Mouse (Mus musculus): ENCODE results near the gene Bhlhb9.
"Not testable (repeated sequence)": the region's sequence is repeated elsewhere in the genome, so short reads cannot be mapped to it uniquely, and the experiment has no call there.

The Bhlhb9 gene

DNA sequence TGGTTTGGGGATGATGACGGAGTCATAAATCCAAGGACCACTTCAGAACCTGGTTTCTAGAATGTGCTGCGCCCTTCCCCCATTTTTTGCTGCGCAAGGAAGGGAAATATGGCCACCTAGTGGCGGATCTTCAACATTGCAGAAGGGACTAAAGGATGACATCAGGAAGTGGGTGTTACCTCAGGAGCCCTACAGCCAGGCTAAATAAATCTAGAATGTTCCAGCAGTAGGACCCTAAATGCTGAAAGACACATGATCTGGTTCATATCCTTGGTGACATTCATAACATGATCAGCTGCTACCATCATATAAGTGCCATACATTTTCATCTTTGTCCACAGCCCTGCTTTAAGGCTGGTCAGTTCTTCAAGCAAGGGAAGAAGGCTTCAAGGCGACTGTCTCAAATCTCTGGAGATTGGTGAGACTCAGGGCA is at the start of gene Bhlhb9:
Gene Bhlhb9, plus strand, starts transcription at position 383 of the 433 bp plus-strand sequence.
- in situ Hi-C loops (cut with MboI; ENCODE audit: low pct_unique_long_range_greater_than_20kb in 1 of 2, low sequenced_read_pairs in 2 of 2, unreplicated experiment in 1 of 2) = not testable (repeated sequence)

DNA sequence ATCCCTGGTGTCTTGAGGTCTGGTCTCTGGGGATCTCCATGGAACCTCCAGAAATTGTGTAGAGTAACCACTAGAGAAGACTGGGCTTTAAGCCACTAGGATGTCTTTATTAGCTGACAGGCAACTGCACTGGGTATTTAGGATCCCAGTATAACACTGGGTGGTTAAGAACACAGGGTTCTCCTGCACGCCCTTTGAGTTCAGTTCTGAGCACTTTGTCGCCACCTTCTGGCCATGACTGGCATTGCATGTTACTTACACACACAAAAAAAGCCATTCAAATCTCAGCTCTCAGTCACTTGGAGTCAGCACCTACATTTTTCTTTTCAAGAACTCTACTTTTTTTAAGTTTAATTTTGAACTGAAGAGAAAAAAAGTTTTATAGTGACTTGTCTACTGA is 44.6 kb upstream of the Bhlhb9 start:
- in situ Hi-C loops (cut with MboI; ENCODE audit: low pct_unique_long_range_greater_than_20kb in 1 of 2, low sequenced_read_pairs in 2 of 2, unreplicated experiment in 1 of 2) = no loop called here

DNA sequence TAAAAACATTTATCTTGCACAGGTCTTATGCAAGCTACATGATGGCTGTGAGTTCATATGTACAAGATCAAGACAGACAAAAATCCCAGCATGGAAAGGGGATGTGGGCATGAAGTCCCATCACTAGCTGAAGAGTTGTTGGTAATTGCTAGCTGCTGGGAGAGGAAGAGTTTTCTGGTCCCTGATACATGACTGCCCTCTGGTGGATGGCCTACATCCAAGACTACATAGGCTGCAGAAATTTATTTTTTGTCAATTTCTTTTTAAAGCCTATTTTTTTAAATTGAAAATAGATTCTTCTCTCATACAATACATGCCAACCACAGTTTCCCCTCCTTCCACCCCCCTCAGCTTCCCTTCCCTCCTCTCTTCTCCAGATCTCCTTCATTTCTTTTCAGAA is 35.7 kb upstream of the Bhlhb9 start:
- in situ Hi-C loops (cut with MboI; ENCODE audit: low pct_unique_long_range_greater_than_20kb in 1 of 2, low sequenced_read_pairs in 2 of 2, unreplicated experiment in 1 of 2) = no loop called here

DNA sequence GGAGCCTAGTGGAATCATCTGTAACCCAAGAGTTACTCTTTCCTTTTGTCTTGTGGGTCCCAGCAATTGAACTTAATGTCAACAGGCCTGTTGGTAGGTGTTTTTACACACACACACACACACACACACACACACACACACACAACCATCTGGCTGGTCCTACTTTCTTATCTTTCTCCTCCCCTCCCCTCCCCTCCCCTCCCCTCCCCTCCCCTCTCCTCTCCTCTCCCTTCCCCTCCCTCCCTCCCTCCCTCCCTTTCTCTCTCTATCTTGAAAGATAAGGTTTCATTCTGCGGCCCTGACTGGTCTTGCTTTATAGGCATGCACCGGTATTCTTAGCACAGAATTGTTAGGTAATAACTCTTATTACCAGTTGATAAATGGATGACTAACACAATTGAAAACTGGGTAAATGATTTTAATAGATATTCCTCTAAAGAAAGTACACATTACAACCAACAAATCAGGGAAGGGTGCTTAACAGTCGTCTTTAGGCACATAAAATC is 29.3 kb upstream of the Bhlhb9 start:
- in situ Hi-C loops (cut with MboI; ENCODE audit: low pct_unique_long_range_greater_than_20kb in 1 of 2, low sequenced_read_pairs in 2 of 2, unreplicated experiment in 1 of 2) = no loop called here

DNA sequence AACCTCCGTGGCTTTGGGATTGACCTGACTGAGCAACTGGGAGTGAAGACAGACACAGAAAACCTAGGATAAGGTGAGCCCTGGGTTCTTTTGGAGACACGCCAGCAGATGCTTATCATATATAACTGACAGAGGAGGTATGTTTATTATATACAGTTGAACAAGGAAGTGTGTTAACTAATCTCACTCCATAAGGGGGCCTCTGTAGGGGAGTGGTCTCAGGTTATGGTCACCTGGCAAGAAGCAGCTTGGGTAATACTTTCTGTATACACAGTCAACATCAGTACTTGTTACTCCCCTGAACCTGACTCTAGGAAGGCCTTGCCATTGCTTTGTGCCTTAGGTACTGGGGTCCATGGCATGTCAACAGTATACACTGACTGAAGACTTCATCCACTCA is 28.8 kb upstream of the Bhlhb9 start:
- in situ Hi-C loops (cut with MboI; ENCODE audit: low pct_unique_long_range_greater_than_20kb in 1 of 2, low sequenced_read_pairs in 2 of 2, unreplicated experiment in 1 of 2) = no loop called here

DNA sequence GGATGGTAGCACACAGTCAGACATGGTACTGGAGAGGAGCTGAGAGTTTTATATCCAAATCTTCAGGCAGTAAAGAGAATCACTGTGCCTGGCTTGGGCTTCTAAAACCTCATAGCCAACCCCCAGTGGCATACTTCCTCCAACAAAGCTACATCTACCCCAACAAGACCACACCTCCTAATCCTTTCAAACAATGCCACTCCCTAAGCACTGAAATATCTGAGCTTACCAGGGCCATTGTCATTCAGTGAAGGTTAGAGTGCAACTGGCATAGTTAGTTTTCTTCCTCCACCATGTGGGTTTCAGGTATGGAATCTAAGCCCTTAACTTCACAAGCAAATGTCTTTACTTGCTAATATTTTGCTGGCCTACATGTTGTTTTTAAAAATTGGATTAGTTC is 5.9 kb upstream of the Bhlhb9 start:
- in situ Hi-C loops (cut with MboI; ENCODE audit: low pct_unique_long_range_greater_than_20kb in 1 of 2, low sequenced_read_pairs in 2 of 2, unreplicated experiment in 1 of 2) = no loop called here

DNA sequence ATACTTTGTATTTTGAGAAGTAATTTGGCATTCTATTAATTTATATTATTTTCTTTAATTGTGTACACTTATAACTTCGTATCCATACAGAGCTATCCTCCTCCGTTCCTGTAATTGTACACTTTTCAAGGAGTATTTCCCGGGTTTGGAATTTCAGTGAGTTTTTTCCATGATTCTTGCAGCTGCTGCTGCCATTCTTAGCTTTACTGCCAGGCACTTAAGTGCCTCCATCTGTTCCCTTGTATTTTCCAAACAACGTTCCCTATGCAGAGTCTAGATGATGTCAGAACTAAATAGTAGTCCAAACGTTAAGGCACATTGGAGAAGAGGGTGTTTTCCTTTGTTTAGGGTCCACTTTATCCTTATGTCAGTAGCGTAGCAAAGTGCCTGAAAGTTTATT is 5.1 kb upstream of the Bhlhb9 start:
- in situ Hi-C loops (cut with MboI; ENCODE audit: low pct_unique_long_range_greater_than_20kb in 1 of 2, low sequenced_read_pairs in 2 of 2, unreplicated experiment in 1 of 2) = no loop called here

DNA sequence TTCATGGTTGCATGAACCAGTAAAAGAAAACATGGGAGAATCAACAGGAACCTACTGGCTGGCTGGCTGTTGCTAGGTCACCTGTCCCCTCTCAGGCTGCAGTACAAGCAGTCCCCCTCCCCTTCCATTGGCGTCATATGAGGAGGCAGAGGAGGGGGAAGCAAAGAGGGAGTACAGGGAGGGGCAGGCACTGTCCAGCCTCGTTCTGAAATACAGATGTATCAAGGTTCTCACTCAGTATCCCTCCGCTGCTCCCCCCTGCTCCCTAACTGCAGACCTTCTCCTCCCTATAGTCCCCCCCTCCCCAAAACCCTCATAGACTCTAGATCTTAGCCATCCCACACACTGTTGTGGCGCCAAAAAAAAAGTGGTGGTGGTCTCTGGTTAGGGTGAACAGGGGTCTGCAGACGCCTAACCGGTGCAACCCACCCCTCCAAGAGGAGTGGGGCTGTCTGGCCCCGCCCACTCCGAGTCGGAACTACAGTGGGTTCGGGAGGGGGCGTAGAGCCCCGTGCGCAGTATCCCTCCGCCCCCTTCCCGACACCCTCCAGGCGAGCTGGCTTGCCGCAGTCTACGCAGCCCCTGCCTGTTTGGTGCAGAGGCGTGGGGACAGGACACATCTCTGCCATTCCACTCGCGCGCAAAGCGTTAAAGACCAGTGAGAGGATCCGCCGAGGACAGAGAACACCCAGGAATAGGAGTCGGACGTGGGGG is 1.6 kb upstream of the Bhlhb9 start:
- in situ Hi-C loops (cut with MboI; ENCODE audit: low pct_unique_long_range_greater_than_20kb in 1 of 2, low sequenced_read_pairs in 2 of 2, unreplicated experiment in 1 of 2) = not testable (repeated sequence)

DNA sequence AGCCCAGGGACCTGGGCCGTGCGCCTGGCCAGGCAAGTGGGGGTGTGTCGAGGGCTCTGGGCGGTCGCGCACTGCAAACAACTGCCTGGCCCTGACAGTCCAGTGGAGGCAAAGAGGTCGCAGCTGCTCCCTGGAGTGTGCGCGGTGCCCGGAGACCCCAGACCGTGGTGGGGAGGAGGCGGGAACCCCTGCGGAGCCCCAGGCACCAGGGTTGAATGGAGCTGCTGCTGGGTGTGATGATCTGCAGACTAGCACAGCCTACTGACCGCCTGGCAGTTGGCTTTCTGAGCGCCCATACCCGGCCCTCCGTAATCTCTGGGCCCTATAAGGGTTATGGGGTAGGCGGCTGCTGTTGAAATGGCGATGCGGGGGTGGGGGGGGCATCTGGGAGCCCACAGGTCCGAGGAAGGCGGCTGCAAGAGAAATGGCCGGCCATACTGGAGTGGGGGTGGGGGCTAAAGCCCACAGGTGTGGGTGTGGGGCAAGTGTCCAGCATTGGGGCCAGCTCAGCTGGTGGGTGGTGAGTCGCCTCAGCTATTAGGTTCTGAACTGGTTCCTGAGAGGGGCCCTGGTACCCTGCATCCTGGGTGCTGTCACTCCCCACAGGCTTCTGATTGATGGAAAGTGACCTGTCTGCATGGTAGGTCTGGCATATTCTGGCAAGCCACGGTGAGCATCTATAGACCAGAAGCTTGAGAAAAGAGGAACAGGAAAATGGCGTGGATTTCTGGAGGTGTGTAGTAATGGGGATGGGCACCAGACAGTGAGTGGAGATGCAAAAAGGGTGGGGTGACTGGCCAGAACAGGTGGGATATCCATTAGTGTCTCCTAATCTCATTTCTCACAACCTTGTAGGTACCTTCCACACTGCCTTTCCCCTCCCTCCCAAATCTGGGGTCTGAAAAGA is 836 bp upstream of the Bhlhb9 start:
- in situ Hi-C loops (cut with MboI; ENCODE audit: low pct_unique_long_range_greater_than_20kb in 1 of 2, low sequenced_read_pairs in 2 of 2, unreplicated experiment in 1 of 2) = not testable (repeated sequence)

DNA sequence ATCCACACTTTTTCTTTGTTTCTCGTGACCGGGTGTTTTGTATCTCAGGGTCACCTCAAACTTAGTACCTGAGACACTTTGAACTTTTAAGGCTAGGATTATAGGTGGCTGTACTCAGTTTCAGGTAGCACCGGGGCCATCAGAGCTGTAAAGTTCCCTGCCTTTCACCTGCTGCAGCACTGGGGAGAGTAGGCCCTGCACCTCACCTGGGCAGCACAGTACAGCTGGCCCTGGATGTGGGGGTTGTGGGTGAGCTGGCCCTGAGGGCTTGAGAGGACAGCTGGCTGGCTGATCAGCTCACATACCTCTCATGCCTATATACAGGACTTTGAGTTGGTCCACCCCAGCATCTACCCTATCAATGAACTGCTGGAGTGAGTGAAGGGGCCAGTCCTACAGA is 6.8 kb downstream of the Bhlhb9 start:
- in situ Hi-C loops (cut with MboI; ENCODE audit: low pct_unique_long_range_greater_than_20kb in 1 of 2, low sequenced_read_pairs in 2 of 2, unreplicated experiment in 1 of 2) = loop anchor here in 1 of 2 experiments (10.0 kb wide), 1 partner anchor 171 kb away; no protein-coding TSS in a partner anchor

DNA sequence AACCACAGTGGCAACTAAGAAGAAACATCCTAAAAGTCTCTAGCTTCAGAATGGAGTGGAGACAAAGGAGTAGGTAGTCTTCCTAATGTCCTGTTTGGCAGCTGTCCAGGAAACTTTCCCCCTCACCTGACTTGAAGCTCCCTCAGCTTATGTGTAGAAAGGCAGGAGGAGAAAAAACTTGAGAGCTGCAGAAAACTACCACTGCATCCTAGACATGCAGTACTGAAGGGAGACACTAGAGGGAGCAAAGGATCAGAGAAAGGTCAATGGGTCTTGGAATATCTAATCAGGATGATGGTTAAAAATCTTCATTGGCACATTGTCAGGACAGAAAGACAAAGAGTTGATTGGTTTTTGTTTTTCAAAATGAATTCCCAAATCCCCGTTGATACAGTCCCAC is 8.4 kb downstream of the Bhlhb9 start:
- in situ Hi-C loops (cut with MboI; ENCODE audit: low pct_unique_long_range_greater_than_20kb in 1 of 2, low sequenced_read_pairs in 2 of 2, unreplicated experiment in 1 of 2) = loop anchor here (5.0 to 10.0 kb wide), 2 partner anchors 167 to 169 kb away; no protein-coding TSS in a partner anchor

DNA sequence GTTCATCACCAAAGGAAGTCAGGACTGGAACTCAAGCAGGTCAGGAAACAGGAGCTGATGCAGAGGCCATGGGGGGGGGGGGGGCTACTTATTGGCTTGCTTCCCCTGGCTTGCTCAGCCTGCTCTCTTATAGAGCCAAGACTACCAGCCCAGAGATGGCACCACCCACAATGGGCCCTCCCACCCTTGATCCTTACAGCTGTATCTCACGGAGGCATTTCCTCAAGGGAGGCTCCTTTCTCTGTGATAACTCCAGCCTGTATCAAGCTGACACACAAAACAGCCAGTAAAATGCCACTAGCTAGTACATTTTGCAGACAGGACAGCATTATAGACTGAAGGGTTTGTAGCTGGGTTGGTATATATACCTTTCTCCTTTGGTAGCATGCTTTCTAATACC is 38.5 kb downstream of the Bhlhb9 start:
- in situ Hi-C loops (cut with MboI; ENCODE audit: low pct_unique_long_range_greater_than_20kb in 1 of 2, low sequenced_read_pairs in 2 of 2, unreplicated experiment in 1 of 2) = not testable (repeated sequence)

DNA sequence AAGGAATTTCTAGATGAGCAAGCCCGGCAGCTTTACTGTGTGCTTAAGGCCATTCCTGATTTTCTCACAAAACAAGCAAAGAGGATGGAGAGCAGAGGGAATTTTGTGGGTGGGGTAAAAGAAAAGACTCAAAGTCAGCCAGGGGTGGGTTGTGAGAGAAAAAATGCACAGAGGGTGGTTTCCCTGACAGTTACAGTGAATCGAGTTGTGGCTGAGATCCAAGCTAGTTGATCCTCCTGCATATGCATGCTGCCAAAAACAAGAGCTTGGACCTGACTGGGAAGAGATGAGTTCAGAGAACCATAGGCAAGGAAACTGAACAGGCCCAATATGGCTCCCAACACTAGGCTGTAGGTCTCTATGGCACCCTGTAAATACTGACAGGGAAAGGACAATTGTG is 40.5 kb downstream of the Bhlhb9 start:
- in situ Hi-C loops (cut with MboI; ENCODE audit: low pct_unique_long_range_greater_than_20kb in 1 of 2, low sequenced_read_pairs in 2 of 2, unreplicated experiment in 1 of 2) = no loop called here

DNA sequence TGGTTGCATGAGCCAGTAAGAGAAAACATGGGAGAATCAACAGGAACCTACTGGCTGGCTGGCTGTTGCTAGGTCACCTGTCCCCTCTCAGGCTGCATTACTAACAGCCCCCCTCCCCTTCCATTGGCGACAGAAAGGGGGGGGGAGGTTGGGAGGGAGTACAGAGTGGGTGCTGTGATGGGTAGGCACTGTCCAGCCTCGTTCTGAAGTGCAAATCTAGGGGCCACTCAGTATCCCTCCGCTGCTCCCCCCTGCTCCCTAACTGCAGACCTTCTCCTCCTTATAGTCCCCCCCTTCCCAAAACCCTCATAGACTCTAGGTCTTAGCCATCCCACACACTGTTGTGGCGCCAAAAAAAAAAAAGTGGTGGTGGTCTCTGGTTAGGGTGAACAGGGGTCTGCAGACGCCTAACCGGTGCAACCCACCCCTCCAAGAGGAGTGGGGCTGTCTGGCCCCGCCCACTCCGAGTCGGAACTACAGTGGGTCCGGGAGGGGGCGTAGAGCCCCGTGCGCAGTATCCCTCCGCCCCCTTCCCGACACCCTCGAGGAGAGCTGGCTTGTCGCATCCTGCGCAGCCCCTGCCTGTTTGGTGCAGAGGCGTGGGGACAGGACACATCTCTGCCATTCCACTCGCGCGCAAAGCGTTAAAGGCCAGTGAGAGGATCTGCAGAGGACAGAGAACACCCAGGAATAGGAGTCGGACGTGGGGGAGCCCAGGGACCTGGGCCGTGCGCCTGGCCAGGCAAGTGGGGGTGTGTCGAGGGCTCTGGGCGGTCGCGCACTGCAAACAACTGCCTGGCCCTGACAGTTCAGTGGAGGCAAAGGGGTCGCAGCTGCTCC is 41.3 kb downstream of the Bhlhb9 start, which contains the start of gene Gprasp2:
Gene Gprasp2, plus strand, starts transcription at position 514 of the 840 bp plus-strand sequence.
- in situ Hi-C loops (cut with MboI; ENCODE audit: low pct_unique_long_range_greater_than_20kb in 1 of 2, low sequenced_read_pairs in 2 of 2, unreplicated experiment in 1 of 2) = not testable (repeated sequence)

DNA sequence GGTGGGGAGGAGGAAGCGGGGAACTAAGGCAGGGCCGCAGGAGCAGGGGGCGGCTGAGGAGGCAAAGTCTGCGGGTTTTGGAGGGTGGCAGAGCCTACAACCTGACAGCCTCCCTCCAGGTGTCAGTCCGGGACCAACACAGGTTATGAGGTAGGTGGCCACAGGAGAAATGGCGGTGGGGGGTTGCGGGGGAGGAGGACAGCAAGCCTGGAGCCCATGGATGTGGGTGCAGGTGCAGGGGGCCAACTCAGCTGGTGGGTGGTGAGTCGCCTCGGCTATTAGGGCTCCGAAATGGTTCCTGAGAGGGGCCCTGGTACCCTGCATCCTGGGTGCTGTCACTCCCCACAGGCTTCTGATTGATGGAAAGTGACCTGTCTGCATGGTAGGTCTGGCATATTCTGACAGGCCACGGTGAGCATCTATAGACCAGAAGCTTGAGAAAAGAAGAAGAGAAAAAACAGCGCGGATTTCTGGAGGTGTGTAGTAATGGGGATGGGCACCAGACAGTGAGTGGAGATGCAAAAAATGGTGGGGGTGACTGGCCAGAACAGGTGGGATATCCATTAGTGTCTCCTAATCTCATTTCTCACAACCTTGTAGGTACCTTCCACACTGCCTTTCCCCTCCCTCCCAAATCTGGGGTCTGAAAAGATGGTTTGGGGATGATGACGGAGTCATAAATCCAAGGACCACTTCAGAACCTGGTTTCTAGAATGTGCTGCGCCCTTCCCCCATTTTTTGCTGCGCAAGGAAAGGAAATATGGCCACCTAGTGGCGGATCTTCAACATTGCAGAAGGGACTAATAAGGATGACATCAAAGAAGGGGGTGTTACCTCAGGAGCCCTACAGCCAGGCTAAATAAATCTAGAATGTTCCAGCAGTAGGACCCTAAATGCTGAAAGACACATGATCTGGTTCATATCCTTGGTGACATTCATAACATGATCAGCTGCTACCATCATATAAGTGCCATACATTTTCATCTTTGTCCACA is 42.3 kb downstream of the Bhlhb9 start:
- in situ Hi-C loops (cut with MboI; ENCODE audit: low pct_unique_long_range_greater_than_20kb in 1 of 2, low sequenced_read_pairs in 2 of 2, unreplicated experiment in 1 of 2) = not testable (repeated sequence)

DNA sequence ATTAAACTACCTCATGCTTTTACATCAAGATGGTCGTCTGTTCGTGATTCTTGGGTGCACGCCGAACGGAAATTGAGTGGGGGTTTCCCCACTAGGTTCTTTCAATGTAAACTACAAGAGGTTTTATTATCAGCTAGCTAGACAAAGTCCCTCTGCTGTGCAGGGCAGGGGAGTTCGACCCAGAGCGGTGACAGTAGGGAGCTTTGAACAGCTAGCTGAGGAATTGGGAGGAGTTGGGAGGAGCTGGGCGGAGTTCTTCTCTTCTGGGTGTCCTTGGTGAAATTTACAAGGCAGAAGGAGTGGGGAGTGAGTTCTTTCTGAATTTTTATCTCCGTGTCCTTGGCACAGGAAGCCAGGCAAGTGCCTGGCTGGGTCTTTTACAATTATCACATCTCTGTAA is 69.4 kb downstream of the Bhlhb9 start:
- in situ Hi-C loops (cut with MboI; ENCODE audit: low pct_unique_long_range_greater_than_20kb in 1 of 2, low sequenced_read_pairs in 2 of 2, unreplicated experiment in 1 of 2) = not testable (repeated sequence)

DNA sequence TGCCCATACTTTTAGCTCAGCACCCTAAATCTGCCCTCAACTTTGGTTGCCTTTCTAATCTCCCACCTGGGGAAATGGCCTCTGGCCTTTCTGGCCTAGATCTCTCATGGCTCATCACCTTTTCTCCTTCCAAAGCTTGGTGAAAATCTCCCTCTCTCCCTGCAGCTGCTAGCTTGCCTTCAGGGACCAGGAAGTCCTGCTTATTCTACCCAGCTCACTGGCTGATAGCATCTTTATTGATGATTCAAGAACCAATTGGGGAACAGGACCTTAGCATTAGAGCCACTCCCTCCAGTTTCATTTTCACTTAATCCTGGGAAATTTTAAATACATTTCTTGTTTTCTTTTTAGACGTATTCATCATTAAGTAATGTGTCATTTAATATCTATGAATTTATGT is 79.3 kb downstream of the Bhlhb9 start:
- in situ Hi-C loops (cut with MboI; ENCODE audit: low pct_unique_long_range_greater_than_20kb in 1 of 2, low sequenced_read_pairs in 2 of 2, unreplicated experiment in 1 of 2) = no loop called here
